In the genomic region with DNA sequence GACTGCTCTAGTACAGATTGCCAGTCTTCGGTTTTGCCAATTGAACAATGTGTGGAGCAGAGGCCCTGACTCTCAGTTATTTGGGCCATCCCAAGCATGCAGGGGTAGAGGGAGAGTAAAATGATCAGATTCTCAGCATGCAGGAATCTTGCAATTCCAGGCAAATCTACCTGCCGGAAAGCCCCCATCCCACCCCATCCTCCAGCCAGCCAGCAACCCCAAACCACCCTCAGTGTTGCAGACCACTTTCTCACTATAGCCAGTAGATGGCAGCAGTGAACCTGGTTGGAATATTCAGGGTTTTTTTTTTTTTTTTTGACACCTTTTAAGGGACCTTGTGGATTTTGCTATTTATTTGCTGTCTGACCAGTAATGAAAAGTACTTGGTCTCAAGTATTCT, we compare ENCODE assay signal across 7 mouse cellular contexts. TPM values are rescaled to one million over a fixed set of nuclear protein-coding genes. Genes with fewer than 3 reads are reported as not detected.
A peak's percentile ranks its signal among the peaks of the same experiment; 100 is the strongest.
DNase-seq lines count a peak whose midpoint lies in the region; ATAC-seq and TF ChIP-seq lines count a peak whose summit lies in the region.

No protein-coding gene starts in this region.

- no peaks in the 10 kb centered on the region; the same call in 1 of the 2 replicates for H3K36me3 ChIP-seq in kidney, adult 2 months (ENCODE audit: control insufficient read depth, insufficient read depth, low read length)
- peaks cover 4% of the 10 kb centered on the region; the same call in 1 of the 2 replicates for H3K36me3 ChIP-seq in kidney, embryonic 16.5 days (ENCODE audit: insufficient read depth, low read length)
- H3K36me3 ChIP-seq in ES-Bruce4 (ENCODE audit: control insufficient read depth, insufficient read depth, low read length, poor library complexity, severe bottlenecking), result no peaks in the 10 kb centered on the region

- no peaks in the 10 kb centered on the region for H3K9me3 ChIP-seq in kidney, embryonic 16.5 days (ENCODE audit: low read length)
- H3K9me3 ChIP-seq in ES-Bruce4 (replicated peaks; ENCODE audit: control insufficient read depth, insufficient read depth, low read length, poor library complexity, severe bottlenecking), result no peaks in the 10 kb centered on the region

- WGBS in kidney, adult 2 months, result 51% methylated on average over 2 of the region's 2 CpGs
- 66% methylated on average over 2 of the region's 2 CpGs for WGBS in kidney, embryonic 16.5 days

- no peak overlapping the region for H3K27ac ChIP-seq in kidney, adult 2 months (ENCODE audit: insufficient read depth, low read depth, low read length)
- H3K27ac ChIP-seq in kidney, embryonic 16.5 days (ENCODE audit: low read length), result no peak overlapping the region
- no peak overlapping the region for H3K27ac ChIP-seq in ES-Bruce4 (ENCODE audit: insufficient read depth, low read length)

- TF ChIP-seq POLR2A in kidney, adult 2 months (IDR thresholded peaks at IDR 0.05; ENCODE audit: low read depth, low read length), result no peak
- TF ChIP-seq POLR2A in ES-Bruce4 (IDR thresholded peaks at IDR 0.05; ENCODE audit: insufficient read depth, low read length), result no peak

- no peak overlapping the region for H3K4me3 ChIP-seq in kidney, adult 2 months (ENCODE audit: insufficient read depth, low read depth, low read length)
- H3K4me3 ChIP-seq in kidney, embryonic 16.5 days (ENCODE audit: low read length), result no peak overlapping the region
- no peak overlapping the region for H3K4me3 ChIP-seq in ES-Bruce4 (ENCODE audit: low read depth, low read length)

- no peak for ATAC-seq in kidney, embryonic 16.5 days (ENCODE audit: low FRiP score, low TSS enrichment)

- H3K4me2 ChIP-seq in kidney, embryonic 16.5 days (replicated peaks; ENCODE audit: low read depth, low read length), result no peak overlapping the region

- no peak overlapping the region for H3K9ac ChIP-seq in kidney, embryonic 16.5 days (replicated peaks; ENCODE audit: low read length)
- no peak overlapping the region for H3K9ac ChIP-seq in ES-Bruce4 (ENCODE audit: low read depth, poor library complexity, severe bottlenecking)

- TF ChIP-seq EP300 in ES-Bruce4 (IDR thresholded peaks at IDR 0.05; ENCODE audit: insufficient read depth, low read depth, low read length), result no peak

- no peaks in the 10 kb centered on the region for H3K4me1 ChIP-seq in kidney, adult 2 months (ENCODE audit: control insufficient read depth, insufficient read depth, low read length)
- no peaks in the 10 kb centered on the region for H3K4me1 ChIP-seq in kidney, embryonic 16.5 days (ENCODE audit: insufficient read depth, low read length)
- no peaks in the 10 kb centered on the region for H3K4me1 ChIP-seq in ES-Bruce4 (ENCODE audit: control insufficient read depth, insufficient read depth, low read length)

- peak; percentile 31 for DNase-seq in kidney, adult 2 months
- peak; percentile 54 for DNase-seq in R1 (ENCODE audit: low read depth, low spot score)
- peak; percentile 31 for DNase-seq in heart, postnatal 4 days
- DNase-seq in urinary bladder, postnatal 25 days (ENCODE audit: low spot score), result no peak
- no peak for DNase-seq in adrenal gland, adult 18-20 months (ENCODE audit: low spot score in 2 of 2)

- no peaks in the 10 kb centered on the region for H3K27me3 ChIP-seq in kidney, adult 2 months (replicated peaks; ENCODE audit: control insufficient read depth, insufficient read depth, low read length)
- H3K27me3 ChIP-seq in kidney, embryonic 16.5 days (ENCODE audit: insufficient read depth, low read length), result no peaks in the 10 kb centered on the region
- H3K27me3 ChIP-seq in ES-Bruce4 (ENCODE audit: control insufficient read depth, insufficient read depth, low read length, poor library complexity, severe bottlenecking), result no peaks in the 10 kb centered on the region

- TF ChIP-seq CTCF in kidney, adult 2 months (conservative IDR thresholded peaks at IDR 0.05; ENCODE audit: insufficient read depth, insufficient read length, low read depth, low read length), result peak; percentile 56
- peak; percentile 51 for TF ChIP-seq CTCF in ES-Bruce4 (IDR thresholded peaks at IDR 0.05; ENCODE audit: low read depth, low read length)

RNA-seq across cellular contexts. Expression of a gene that starts 17.7 kb away (rescaled TPM):
- polyA plus RNA-seq in kidney, adult 2 months (2012; rRNA removed), result 25.7 and 29.3 TPM in 2 replicates
- 40.4 and 41.3 TPM in 2 replicates for polyA plus RNA-seq in kidney, embryonic 16.5 days (2015; fragmentation: Nextera tagmentation; extraction: Ambion mirVana)
- polyA plus RNA-seq in ES-Bruce4 (2011; ENCODE audit: insufficient read depth, insufficient read length, low read depth, missing spikeins), result 16.4 and 22.5 TPM in 2 replicates
- total RNA-seq in heart, postnatal 4 days (2021), result 10 to 100 TPM; 17.3 to 17.8 TPM
- total RNA-seq in adrenal gland, adult 18-20 months (2021), result 10 to 100 TPM; 34.8 to 34.9 TPM

Comparison
In these comparisons a context has a peak if more than half of its experiments do, and no peak if none do; other contexts are left out.
1. DNase-seq: peak in kidney, adult 2 months (single experiment), R1 (single experiment) and heart, postnatal 4 days (single experiment); none in urinary bladder, postnatal 25 days (single experiment) and adrenal gland, adult 18-20 months (0 of 2).